Mouse (Mus musculus): ENCODE results near the gene Ifnar1.
A peak's percentile ranks its signal among the peaks of the same experiment; 100 is the strongest.

The Ifnar1 gene

GRCm38 (mm10) chr16:91538513-91538912 lies 53.5 kb downstream of the Ifnar1 start:
- DNase-seq (ENCODE audit: low spot score in 2 of 2), result no peak

GRCm38 (mm10) chr16:91541573-91542081 lies 56.6 kb downstream of the Ifnar1 start:
- no peak for DNase-seq (ENCODE audit: low spot score in 2 of 2)

GRCm38 (mm10) chr16:91543619-91544018 lies 58.6 kb downstream of the Ifnar1 start:
- no peak for DNase-seq (ENCODE audit: low spot score in 2 of 2)

GRCm38 (mm10) chr16:91545597-91546281 lies 60.7 kb downstream of the Ifnar1 start:
- no peak for DNase-seq (ENCODE audit: low spot score in 2 of 2)

GRCm38 (mm10) chr16:91546391-91546835 lies 61.4 kb downstream of the Ifnar1 start:
- no peak for DNase-seq (ENCODE audit: low spot score in 2 of 2)

GRCm38 (mm10) chr16:91546836-91547741 lies 62.1 kb downstream of the Ifnar1 start, which contains the start of gene Ifngr2:
TSS of gene Ifngr2 (plus strand) at chr16:91547072.
- peak in 1 of 2 experiments; percentile 60 for DNase-seq (ENCODE audit: low spot score in 2 of 2)

GRCm38 (mm10) chr16:91547974-91548373 lies 62.9 kb downstream of the Ifnar1 start:
- no peak for DNase-seq (ENCODE audit: low spot score in 2 of 2)

- DNase-seq (ENCODE audit: low spot score in 2 of 2), result no peak
Measured at GRCm38 (mm10) chr16:91548586-91548985, 63.5 kb downstream of the Ifnar1 start.

GRCm38 (mm10) chr16:91548996-91549395 lies 64.0 kb downstream of the Ifnar1 start:
- no peak for DNase-seq (ENCODE audit: low spot score in 2 of 2)

GRCm38 (mm10) chr16:91549616-91550015 lies 64.6 kb downstream of the Ifnar1 start:
- DNase-seq (ENCODE audit: low spot score in 2 of 2), result no peak

GRCm38 (mm10) chr16:91551081-91551524 lies 66.1 kb downstream of the Ifnar1 start:
- no peak for DNase-seq (ENCODE audit: low spot score in 2 of 2)

- DNase-seq (ENCODE audit: low spot score in 2 of 2), result no peak
Measured at GRCm38 (mm10) chr16:91552072-91552471, 67.0 kb downstream of the Ifnar1 start.

GRCm38 (mm10) chr16:91553625-91554024 lies 68.6 kb downstream of the Ifnar1 start:
- DNase-seq (ENCODE audit: low spot score in 2 of 2), result no peak

- DNase-seq (ENCODE audit: low spot score in 2 of 2), result no peak
Measured at GRCm38 (mm10) chr16:91555017-91555605, 70.1 kb downstream of the Ifnar1 start.

GRCm38 (mm10) chr16:91556659-91557058 lies 71.6 kb downstream of the Ifnar1 start:
- DNase-seq (ENCODE audit: low spot score in 2 of 2), result no peak
